Mouse (Mus musculus): ENCODE measurements at regions not wholly inside any gene's neighbourhood (a gene's known extent, or its start where the extent isn't known, plus 50 kb on each side); places are given as distances from the start of the nearest gene placed in this dataset.

- Histone ChIP-seq H3K27ac (no peak overlapping the region), H3K4me3 (no peak overlapping the region), H3K36me3 (no peaks in the 10 kb centered on the region), H3K9me3 (no peaks in the 10 kb centered on the region), H3K4me1 (no peaks in the 10 kb centered on the region), H3K27me3 (ENCODE audit: insufficient read depth, poor library complexity, severe bottlenecking) (no peaks in the 10 kb centered on the region)
- no peak for DNase-seq (ENCODE audit: low spot score)
- 85% methylated on average over 9 of the region's 9 CpGs for WGBS
Measured at GRCm38 (mm10) chr8:44782421-44782820, 152.8 kb upstream of the Fat1 start.

- no peaks in the 10 kb centered on the region for H3K36me3 ChIP-seq
- 83% methylated on average over 8 of the region's 8 CpGs for WGBS
- H3K9me3 ChIP-seq, result no peaks in the 10 kb centered on the region
- no peaks in the 10 kb centered on the region for H3K27me3 ChIP-seq (ENCODE audit: insufficient read depth, poor library complexity, severe bottlenecking)
- no peak overlapping the region for H3K27ac ChIP-seq
- no peak overlapping the region for H3K4me3 ChIP-seq
- no peaks in the 10 kb centered on the region for H3K4me1 ChIP-seq
- no peak for DNase-seq (ENCODE audit: low spot score)
Measured at GRCm38 (mm10) chr8:44785161-44785560, 150.1 kb upstream of the Fat1 start.

GRCm38 (mm10) chr8:44786740-44787139 is 148.5 kb upstream of the Fat1 start:
- H3K27ac ChIP-seq, result no peak overlapping the region
- no peak for DNase-seq (ENCODE audit: low spot score)
- WGBS, result 73% methylated on average over 5 of the region's 5 CpGs
- no peak overlapping the region for H3K4me3 ChIP-seq
- no peaks in the 10 kb centered on the region for H3K36me3 ChIP-seq
- no peaks in the 10 kb centered on the region for H3K27me3 ChIP-seq (ENCODE audit: insufficient read depth, poor library complexity, severe bottlenecking)
- no peaks in the 10 kb centered on the region for H3K4me1 ChIP-seq
- no peaks in the 10 kb centered on the region for H3K9me3 ChIP-seq

- 80% methylated on average over 3 of the region's 3 CpGs for WGBS
- Histone ChIP-seq H3K4me3 (no peak overlapping the region), H3K4me1 (no peaks in the 10 kb centered on the region), H3K36me3 (no peaks in the 10 kb centered on the region), H3K27ac (no peak overlapping the region), H3K27me3 (ENCODE audit: insufficient read depth, poor library complexity, severe bottlenecking) (no peaks in the 10 kb centered on the region), H3K9me3 (no peaks in the 10 kb centered on the region)
- DNase-seq (ENCODE audit: low spot score), result no peak
Measured at GRCm38 (mm10) chr8:44788290-44788689, 147.0 kb upstream of the Fat1 start.

GRCm38 (mm10) chr8:44799513-44799912 is 135.7 kb upstream of the Fat1 start:
- H3K4me1 ChIP-seq, result peaks cover 15% of the 10 kb centered on the region
- no peak overlapping the region for H3K4me3 ChIP-seq
- WGBS, result 76% methylated on average over 3 of the region's 3 CpGs
- H3K27ac ChIP-seq, result no peak overlapping the region
- no peak for DNase-seq (ENCODE audit: low spot score)
- no peaks in the 10 kb centered on the region for H3K27me3 ChIP-seq (ENCODE audit: insufficient read depth, poor library complexity, severe bottlenecking)
- H3K9me3 ChIP-seq, result no peaks in the 10 kb centered on the region
- H3K36me3 ChIP-seq, result no peaks in the 10 kb centered on the region

GRCm38 (mm10) chr8:44800827-44801273 is 134.4 kb upstream of the Fat1 start:
- no peak for DNase-seq (ENCODE audit: low spot score)
- Histone ChIP-seq H3K4me3 (no peak overlapping the region), H3K27me3 (ENCODE audit: insufficient read depth, poor library complexity, severe bottlenecking) (no peaks in the 10 kb centered on the region), H3K36me3 (no peaks in the 10 kb centered on the region), H3K27ac (peak overlapping the region; percentile 47; the same call in 1 of the 2 replicates), H3K9me3 (no peaks in the 10 kb centered on the region), H3K4me1 (peaks cover 15% of the 10 kb centered on the region)
- WGBS, result 26% methylated on average over 6 of the region's 6 CpGs

- Histone ChIP-seq H3K4me1 (peaks cover 15% of the 10 kb centered on the region), H3K27ac (no peak overlapping the region; the same call in 1 of the 2 replicates), H3K36me3 (no peaks in the 10 kb centered on the region), H3K27me3 (ENCODE audit: insufficient read depth, poor library complexity, severe bottlenecking) (no peaks in the 10 kb centered on the region), H3K4me3 (no peak overlapping the region), H3K9me3 (no peaks in the 10 kb centered on the region)
- DNase-seq (ENCODE audit: low spot score), result no peak
- WGBS, result 59% methylated on average over 6 of the region's 6 CpGs
Measured at GRCm38 (mm10) chr8:44801604-44802206, 133.5 kb upstream of the Fat1 start.

- WGBS, result 54% methylated on average over 5 of the region's 5 CpGs
- Histone ChIP-seq H3K27ac (no peak overlapping the region), H3K36me3 (no peaks in the 10 kb centered on the region), H3K4me3 (no peak overlapping the region), H3K27me3 (ENCODE audit: insufficient read depth, poor library complexity, severe bottlenecking) (no peaks in the 10 kb centered on the region), H3K9me3 (no peaks in the 10 kb centered on the region), H3K4me1 (peaks cover 15% of the 10 kb centered on the region)
- no peak for DNase-seq (ENCODE audit: low spot score)
Measured at GRCm38 (mm10) chr8:44802331-44802730, 132.9 kb upstream of the Fat1 start.

- Histone ChIP-seq H3K27ac (no peak overlapping the region), H3K27me3 (ENCODE audit: insufficient read depth, poor library complexity, severe bottlenecking) (no peaks in the 10 kb centered on the region), H3K36me3 (no peaks in the 10 kb centered on the region), H3K4me1 (peaks cover 15% of the 10 kb centered on the region), H3K4me3 (no peak overlapping the region), H3K9me3 (no peaks in the 10 kb centered on the region)
- no peak for DNase-seq (ENCODE audit: low spot score)
- 50% methylated on average over 14 of the region's 14 CpGs for WGBS
Measured at GRCm38 (mm10) chr8:44804414-44805178, 130.7 kb upstream of the Fat1 start.

- Histone ChIP-seq H3K4me1 (peaks cover 15% of the 10 kb centered on the region), H3K4me3 (no peak overlapping the region), H3K27ac (no peak overlapping the region), H3K27me3 (ENCODE audit: insufficient read depth, poor library complexity, severe bottlenecking) (no peaks in the 10 kb centered on the region), H3K9me3 (no peaks in the 10 kb centered on the region), H3K36me3 (no peaks in the 10 kb centered on the region)
- DNase-seq (ENCODE audit: low spot score), result no peak
- WGBS, result 69% methylated on average over 11 of the region's 11 CpGs
Measured at GRCm38 (mm10) chr8:44805179-44805815, 129.9 kb upstream of the Fat1 start.

GRCm38 (mm10) chr8:44812360-44812759 is 122.9 kb upstream of the Fat1 start:
- Histone ChIP-seq H3K9me3 (no peaks in the 10 kb centered on the region), H3K4me3 (no peak overlapping the region), H3K36me3 (no peaks in the 10 kb centered on the region), H3K27me3 (ENCODE audit: insufficient read depth, poor library complexity, severe bottlenecking) (no peaks in the 10 kb centered on the region), H3K27ac (no peak overlapping the region), H3K4me1 (no peaks in the 10 kb centered on the region)
- 76% methylated on average over 4 of the region's 4 CpGs for WGBS
- DNase-seq (ENCODE audit: low spot score), result no peak

GRCm38 (mm10) chr8:44817532-44818157 is 117.6 kb upstream of the Fat1 start:
- Histone ChIP-seq H3K9me3 (no peaks in the 10 kb centered on the region), H3K4me3 (no peak overlapping the region), H3K36me3 (no peaks in the 10 kb centered on the region), H3K4me1 (no peaks in the 10 kb centered on the region), H3K27ac (no peak overlapping the region), H3K27me3 (ENCODE audit: insufficient read depth, poor library complexity, severe bottlenecking) (no peaks in the 10 kb centered on the region)
- DNase-seq (ENCODE audit: low spot score), result no peak
- WGBS, result 85% methylated on average over 13 of the region's 13 CpGs

- no peak overlapping the region for H3K27ac ChIP-seq
- no peaks in the 10 kb centered on the region for H3K27me3 ChIP-seq (ENCODE audit: insufficient read depth, poor library complexity, severe bottlenecking)
- H3K4me3 ChIP-seq, result no peak overlapping the region
- no peak for DNase-seq (ENCODE audit: low spot score)
- 88% methylated on average over 3 of the region's 3 CpGs for WGBS
- peaks cover 7% of the 10 kb centered on the region; the same call in 1 of the 2 replicates for H3K9me3 ChIP-seq
- H3K36me3 ChIP-seq, result no peaks in the 10 kb centered on the region
- H3K4me1 ChIP-seq, result no peaks in the 10 kb centered on the region
Measured at GRCm38 (mm10) chr8:44819270-44819669, 116.0 kb upstream of the Fat1 start.

Measured in heart, embryonic 10.5 days (tissue).